Mouse (Mus musculus): ENCODE data around the gene Cog6. TPM values are rescaled to one million over a fixed set of nuclear protein-coding genes. Genes with fewer than 3 reads are reported as not detected.

The Cog6 gene
- polyA plus RNA-seq, 1 experiment from 2014 or later: 63.6 TPM

GRCm38 (mm10) chr3:53031586-53031985, 14.5 kb upstream of the Cog6 start:
- H3K9me3 ChIP-seq (replicated peaks): no peaks in the 10 kb centered on the region
- H3K4me2 ChIP-seq: no peak overlapping the region
- ATAC-seq (ENCODE audit: insufficient number of reproducible peaks, low FRiP score): no peak
- no peak overlapping the region for H3K9ac ChIP-seq
- H3K36me3 ChIP-seq: no peaks in the 10 kb centered on the region
- WGBS: 37% methylated on average over 6 of the region's 6 CpGs
- no peak overlapping the region for H3K27ac ChIP-seq (ENCODE audit: poor library complexity, severe bottlenecking)
- no peaks in the 10 kb centered on the region for H3K27me3 ChIP-seq (replicated peaks)
- peaks cover 11% of the 10 kb centered on the region; the same call in 1 of the 2 replicates for H3K4me1 ChIP-seq (replicated peaks)
- H3K4me3 ChIP-seq: no peak overlapping the region

- WGBS: 18% methylated on average over 7 of the region's 7 CpGs
- H3K36me3 ChIP-seq: no peaks in the 10 kb centered on the region
- H3K27ac ChIP-seq (ENCODE audit: poor library complexity, severe bottlenecking): no peak overlapping the region
- peaks cover 7% of the 10 kb centered on the region; the same call in 1 of the 2 replicates for H3K4me1 ChIP-seq (replicated peaks)
- H3K27me3 ChIP-seq (replicated peaks): no peaks in the 10 kb centered on the region
- ATAC-seq (ENCODE audit: insufficient number of reproducible peaks, low FRiP score): no peak
- H3K9ac ChIP-seq: no peak overlapping the region
- H3K9me3 ChIP-seq (replicated peaks): no peaks in the 10 kb centered on the region
- H3K4me3 ChIP-seq: no peak overlapping the region
- no peak overlapping the region for H3K4me2 ChIP-seq
These were observed 12.0 kb upstream of the Cog6 start for GRCm38 (mm10) chr3:53029046-53029445.

- H3K4me2 ChIP-seq: no peak overlapping the region
- no peak for ATAC-seq (ENCODE audit: insufficient number of reproducible peaks, low FRiP score)
- no peak overlapping the region for H3K9ac ChIP-seq
- H3K27me3 ChIP-seq (replicated peaks): no peaks in the 10 kb centered on the region
- H3K9me3 ChIP-seq (replicated peaks): no peaks in the 10 kb centered on the region
- 37% methylated on average over 4 of the region's 4 CpGs for WGBS
- H3K4me3 ChIP-seq: no peak overlapping the region
- peaks cover 4% of the 10 kb centered on the region; the same call in 1 of the 2 replicates for H3K4me1 ChIP-seq (replicated peaks)
- H3K36me3 ChIP-seq: no peaks in the 10 kb centered on the region
- no peak overlapping the region for H3K27ac ChIP-seq (ENCODE audit: poor library complexity, severe bottlenecking)
These were observed 10.3 kb upstream of the Cog6 start for GRCm38 (mm10) chr3:53027333-53027732.

- peaks cover 64% of the 10 kb centered on the region for H3K36me3 ChIP-seq
- no peaks in the 10 kb centered on the region for H3K27me3 ChIP-seq (replicated peaks)
- no peak overlapping the region for H3K9ac ChIP-seq
- no peaks in the 10 kb centered on the region for H3K4me1 ChIP-seq (replicated peaks)
- H3K9me3 ChIP-seq (replicated peaks): no peaks in the 10 kb centered on the region
- no peak for ATAC-seq (ENCODE audit: insufficient number of reproducible peaks, low FRiP score)
- H3K4me3 ChIP-seq: no peak overlapping the region
- 84% methylated on average over 8 of the region's 8 CpGs for WGBS
- no peak overlapping the region for H3K27ac ChIP-seq (ENCODE audit: poor library complexity, severe bottlenecking)
- no peak overlapping the region for H3K4me2 ChIP-seq
These were observed 9.6 kb downstream of the Cog6 start for GRCm38 (mm10) chr3:53007411-53007810.

- Histone ChIP-seq H3K4me1 (replicated peaks) (no peaks in the 10 kb centered on the region), H3K4me3 (no peak overlapping the region), H3K9me3 (replicated peaks) (no peaks in the 10 kb centered on the region), H3K4me2 (no peak overlapping the region), H3K27me3 (replicated peaks) (no peaks in the 10 kb centered on the region), H3K36me3 (peaks cover 73% of the 10 kb centered on the region), H3K9ac (no peak overlapping the region), H3K27ac (ENCODE audit: poor library complexity, severe bottlenecking) (no peak overlapping the region)
- no peak for ATAC-seq (ENCODE audit: insufficient number of reproducible peaks, low FRiP score)
- 67% methylated on average over 2 of the region's 2 CpGs for WGBS
These were observed 12.5 kb downstream of the Cog6 start for GRCm38 (mm10) chr3:53004406-53005114.

GRCm38 (mm10) chr3:53002076-53002475, 15.0 kb downstream of the Cog6 start:
- H3K27ac ChIP-seq (ENCODE audit: poor library complexity, severe bottlenecking): no peak overlapping the region
- 63% methylated on average over 6 of the region's 6 CpGs for WGBS
- peaks cover 73% of the 10 kb centered on the region for H3K36me3 ChIP-seq
- H3K9ac ChIP-seq: no peak overlapping the region
- no peak for ATAC-seq (ENCODE audit: insufficient number of reproducible peaks, low FRiP score)
- H3K4me2 ChIP-seq: no peak overlapping the region
- peaks cover 4% of the 10 kb centered on the region; the same call in 1 of the 2 replicates for H3K4me1 ChIP-seq (replicated peaks)
- H3K4me3 ChIP-seq: no peak overlapping the region
- no peaks in the 10 kb centered on the region for H3K27me3 ChIP-seq (replicated peaks)
- no peaks in the 10 kb centered on the region for H3K9me3 ChIP-seq (replicated peaks)

GRCm38 (mm10) chr3:52999996-53000395, 17.0 kb downstream of the Cog6 start:
- H3K4me3 ChIP-seq: no peak overlapping the region
- no peaks in the 10 kb centered on the region for H3K9me3 ChIP-seq (replicated peaks)
- no peaks in the 10 kb centered on the region for H3K27me3 ChIP-seq (replicated peaks)
- WGBS: 71% methylated on average over 3 of the region's 3 CpGs
- H3K27ac ChIP-seq (ENCODE audit: poor library complexity, severe bottlenecking): no peak overlapping the region
- peaks cover 4% of the 10 kb centered on the region; the same call in 1 of the 2 replicates for H3K4me1 ChIP-seq (replicated peaks)
- peaks cover 72% of the 10 kb centered on the region for H3K36me3 ChIP-seq
- no peak overlapping the region for H3K9ac ChIP-seq
- H3K4me2 ChIP-seq: no peak overlapping the region
- no peak for ATAC-seq (ENCODE audit: insufficient number of reproducible peaks, low FRiP score)

- Histone ChIP-seq H3K4me2 (no peak overlapping the region), H3K4me3 (no peak overlapping the region), H3K9ac (no peak overlapping the region), H3K27me3 (replicated peaks) (no peaks in the 10 kb centered on the region), H3K9me3 (replicated peaks) (no peaks in the 10 kb centered on the region), H3K4me1 (replicated peaks) (peaks cover 4% of the 10 kb centered on the region; the same call in 1 of the 2 replicates), H3K36me3 (peaks cover 73% of the 10 kb centered on the region), H3K27ac (ENCODE audit: poor library complexity, severe bottlenecking) (no peak overlapping the region)
- WGBS: 64% methylated on average over 15 of the region's 15 CpGs
- ATAC-seq (ENCODE audit: insufficient number of reproducible peaks, low FRiP score): no peak
These were observed 17.9 kb downstream of the Cog6 start for GRCm38 (mm10) chr3:52999016-52999744.

- H3K9me3 ChIP-seq (replicated peaks): no peaks in the 10 kb centered on the region
These were observed 19.7 kb downstream of the Cog6 start for GRCm38 (mm10) chr3:52997381-52997780.

GRCm38 (mm10) chr3:52996635-52997034, 20.4 kb downstream of the Cog6 start:
- peaks cover 4% of the 10 kb centered on the region; the same call in 1 of the 2 replicates for H3K4me1 ChIP-seq (replicated peaks)
- no peaks in the 10 kb centered on the region for H3K27me3 ChIP-seq (replicated peaks)
- H3K27ac ChIP-seq (ENCODE audit: poor library complexity, severe bottlenecking): no peak overlapping the region
- H3K9ac ChIP-seq: no peak overlapping the region
- no peak overlapping the region for H3K4me3 ChIP-seq
- ATAC-seq (ENCODE audit: insufficient number of reproducible peaks, low FRiP score): no peak
- H3K36me3 ChIP-seq: peaks cover 82% of the 10 kb centered on the region
- H3K4me2 ChIP-seq: no peak overlapping the region
- H3K9me3 ChIP-seq (replicated peaks): no peaks in the 10 kb centered on the region
- 88% methylated on average over 5 of the region's 5 CpGs for WGBS

More at GRCm38 (mm10) chr3:52997381-52997780, 19.7 kb downstream of the Cog6 start:
- WGBS: 63% methylated on average over 1 of the region's 1 CpGs
- no peak for ATAC-seq (ENCODE audit: insufficient number of reproducible peaks, low FRiP score)
- Histone ChIP-seq H3K9ac (no peak overlapping the region), H3K36me3 (peaks cover 84% of the 10 kb centered on the region), H3K27me3 (replicated peaks) (no peaks in the 10 kb centered on the region), H3K27ac (ENCODE audit: poor library complexity, severe bottlenecking) (no peak overlapping the region), H3K4me1 (replicated peaks) (peaks cover 4% of the 10 kb centered on the region; the same call in 1 of the 2 replicates), H3K4me3 (no peak overlapping the region), H3K4me2 (no peak overlapping the region)

GRCm38 (mm10) chr3:52994666-52995065, 22.4 kb downstream of the Cog6 start:
- H3K27me3 ChIP-seq (replicated peaks): no peaks in the 10 kb centered on the region
- no peak overlapping the region for H3K4me3 ChIP-seq
- H3K9me3 ChIP-seq (replicated peaks): no peaks in the 10 kb centered on the region
- H3K27ac ChIP-seq (ENCODE audit: poor library complexity, severe bottlenecking): no peak overlapping the region
- H3K9ac ChIP-seq: no peak overlapping the region
- H3K4me2 ChIP-seq: no peak overlapping the region
- peaks cover 4% of the 10 kb centered on the region; the same call in 1 of the 2 replicates for H3K4me1 ChIP-seq (replicated peaks)
- WGBS: 78% methylated on average over 5 of the region's 5 CpGs
- peaks cover 81% of the 10 kb centered on the region for H3K36me3 ChIP-seq
- ATAC-seq (ENCODE audit: insufficient number of reproducible peaks, low FRiP score): no peak

All from heart, embryonic 12.5 days (tissue).